Mouse (Mus musculus) kidney, adult 2 months (tissue): ENCODE results near the gene Kif2c.

ENCODE experiments used
- CTCF ChIP-seq: fragments of 200-500 bp; conservative IDR thresholded peaks from 2 replicates; pipeline ENCODE4 v1.5.1; 2011; ENCODE audit warnings: low read depth, mild to moderate bottlenecking, control low read depth, low read length, moderate library complexity, mixed read lengths; ENCODE audit not compliant: insufficient read depth, insufficient read length
- POLR2A ChIP-seq: fragments of 200-500 bp; IDR thresholded peaks from one replicate; pipeline ENCODE4 v1.6.1; 2011; ENCODE audit warnings: low read depth, low read length, control low read depth

DNA sequence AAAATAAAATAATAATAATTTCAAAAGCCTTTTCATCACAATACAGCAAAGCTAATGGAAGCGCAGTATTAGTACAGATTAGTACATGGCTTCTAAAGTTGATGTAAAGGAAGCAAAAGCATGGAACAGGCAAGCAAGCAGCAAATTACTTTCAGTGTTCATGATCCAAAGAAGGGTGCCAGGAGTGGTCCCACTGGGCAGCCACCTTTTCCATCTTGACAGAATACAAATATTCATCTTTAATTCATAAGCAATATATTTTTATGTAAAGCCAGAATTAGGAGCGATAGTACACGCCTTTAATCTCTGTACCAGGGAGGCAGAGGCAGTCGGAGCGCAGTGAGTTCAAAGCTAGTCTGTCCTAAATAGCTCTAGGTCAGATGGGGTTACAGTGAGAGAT, 62.8 kb downstream of the Kif2c start:
- no peak for TF ChIP-seq CTCF
- no peak for TF ChIP-seq POLR2A
